Mouse (Mus musculus) kidney, postnatal 14 days (tissue): ENCODE data around the gene Tcp1.
"Not testable (repeated sequence)": the region's sequence is repeated elsewhere in the genome, so short reads cannot be mapped to it uniquely, and the experiment has no call there.

Source experiments
- DNase-seq: peaks from one replicate; pipeline ENCODE4 v3.0.0; 2022; ENCODE audit warnings: mixed read lengths

Gene Tcp1

GRCm38 (mm10) chr17:12915881-12916583 is 531 bp downstream of the Tcp1 start, which contains the start of gene Mrpl18:
Gene Mrpl18 (minus strand): TSS chr17:12916345.
- peak; percentile 100 for DNase-seq

GRCm38 (mm10) chr17:12916588-12917380 is 1.3 kb downstream of the Tcp1 start:
- no peak for DNase-seq

GRCm38 (mm10) chr17:12921073-12921472 is 5.6 kb downstream of the Tcp1 start:
- no peak for DNase-seq

GRCm38 (mm10) chr17:12925001-12925400 is 9.5 kb downstream of the Tcp1 start:
- DNase-seq = no peak

GRCm38 (mm10) chr17:12925703-12926180 is 10.2 kb downstream of the Tcp1 start:
- no peak for DNase-seq

GRCm38 (mm10) chr17:12931576-12931975 is 16.1 kb downstream of the Tcp1 start:
- DNase-seq = peak; percentile 16

- peak; percentile 63 for DNase-seq
Observed at GRCm38 (mm10) chr17:12935719-12936118, 20.2 kb downstream of the Tcp1 start.

GRCm38 (mm10) chr17:12937412-12937970 is 22.0 kb downstream of the Tcp1 start:
- no peak for DNase-seq

- no peak for DNase-seq
Observed at GRCm38 (mm10) chr17:12938077-12938476, 22.6 kb downstream of the Tcp1 start.

- DNase-seq = not testable (repeated sequence)
Observed at GRCm38 (mm10) chr17:12939377-12940148, 24.1 kb downstream of the Tcp1 start.

GRCm38 (mm10) chr17:12940151-12940805 is 24.8 kb downstream of the Tcp1 start, which contains the start of gene Acat3:
Gene Acat3 (minus strand): TSS chr17:12940600.
- peak; percentile 40 for DNase-seq

GRCm38 (mm10) chr17:12941543-12942260 is 26.2 kb downstream of the Tcp1 start:
- DNase-seq = no peak

- no peak for DNase-seq
Observed at GRCm38 (mm10) chr17:12942459-12943162, 27.1 kb downstream of the Tcp1 start.

- DNase-seq = no peak
Observed at GRCm38 (mm10) chr17:12949669-12950068, 34.2 kb downstream of the Tcp1 start.

- no peak for DNase-seq
Observed at GRCm38 (mm10) chr17:12956664-12957063, 41.2 kb downstream of the Tcp1 start.

- not testable (repeated sequence) for DNase-seq
Observed at GRCm38 (mm10) chr17:12959377-12959776, 43.9 kb downstream of the Tcp1 start.

- peak; percentile 95 for DNase-seq
Observed at GRCm38 (mm10) chr17:12960331-12960873, 44.9 kb downstream of the Tcp1 start, which contains the start of gene Acat2. Gene Acat2 (minus strand): TSS chr17:12960747.

GRCm38 (mm10) chr17:12963476-12963875 is 48.0 kb downstream of the Tcp1 start:
- DNase-seq = peak; percentile 29

- DNase-seq = no peak
Observed at GRCm38 (mm10) chr17:12967173-12967572, 51.7 kb downstream of the Tcp1 start.

GRCm38 (mm10) chr17:12973851-12974250 is 58.4 kb downstream of the Tcp1 start:
- DNase-seq = no peak
